11 mouse cellular contexts compared by ENCODE assay signal in genomic region chr14:61601348-61601747, GRCm38 (mm10). TPM values are rescaled to one million over a fixed set of nuclear protein-coding genes. Genes with fewer than 3 reads are reported as not detected.
DNase-seq lines count a peak whose midpoint lies in the region; ATAC-seq lines count a peak whose summit lies in the region.
"Had no signal": no experiment of that assay in that cellular context is flagged by ENCODE, and none has a peak within 500 bp of the region (broad histone marks: within the 10 kb centered on the region; RNA-seq: fewer than 3 reads in every experiment).

No protein-coding gene starts in this region.

- H3K4me3 ChIP-seq in heart, embryonic 15.5 days, result no peak overlapping the region
- H3K4me3 ChIP-seq in midbrain, embryonic 13.5 days (replicated peaks), result peak overlapping the region; percentile 84
- no peak overlapping the region for H3K4me3 ChIP-seq in midbrain, embryonic 11.5 days (ENCODE audit: low read depth, low read length)
- H3K4me3 ChIP-seq in hindbrain, embryonic 16.5 days (ENCODE audit: low read length), result no peak overlapping the region
- no peak overlapping the region for H3K4me3 ChIP-seq in stomach, embryonic 15.5 days (replicated peaks)

- 68% methylated on average over 9 of the region's 9 CpGs for WGBS in heart, embryonic 15.5 days
- 88% methylated on average over 9 of the region's 9 CpGs for WGBS in midbrain, embryonic 13.5 days
- WGBS in midbrain, embryonic 11.5 days, result 91% methylated on average over 9 of the region's 9 CpGs
- WGBS in hindbrain, embryonic 16.5 days, result 89% methylated on average over 9 of the region's 9 CpGs
- WGBS in stomach, embryonic 15.5 days, result 55% methylated on average over 9 of the region's 9 CpGs

- ATAC-seq in heart, embryonic 15.5 days (replicated peaks; ENCODE audit: insufficient number of reproducible peaks, insufficient read depth, low FRiP score, low read depth), result no peak
- ATAC-seq in midbrain, embryonic 13.5 days, result no peak
- ATAC-seq in midbrain, embryonic 11.5 days (ENCODE audit: low FRiP score), result no peak
- ATAC-seq in hindbrain, embryonic 16.5 days, result no peak
- ATAC-seq in stomach, embryonic 15.5 days (ENCODE audit: insufficient read depth, low FRiP score, low read depth), result no peak

- H3K27me3 ChIP-seq in heart, embryonic 15.5 days, result no peaks in the 10 kb centered on the region
- no peaks in the 10 kb centered on the region for H3K27me3 ChIP-seq in midbrain, embryonic 13.5 days
- H3K27me3 ChIP-seq in midbrain, embryonic 11.5 days (ENCODE audit: control insufficient read depth, insufficient read depth, low read length), result no peaks in the 10 kb centered on the region
- no peaks in the 10 kb centered on the region for H3K27me3 ChIP-seq in hindbrain, embryonic 16.5 days (replicated peaks; ENCODE audit: control insufficient read depth, insufficient read depth, low read length)
- no peaks in the 10 kb centered on the region for H3K27me3 ChIP-seq in stomach, embryonic 15.5 days (replicated peaks)
- H3K27me3 ChIP-seq: megakaryocyte, embryonic 14.5 days had no signal

- no peak for DNase-seq in heart, postnatal 4 days
- no peak for DNase-seq in midbrain, embryonic 11.5 days (ENCODE audit: low spot score, missing footprints)
- no peak for DNase-seq in spleen, postnatal 14 days (ENCODE audit: low spot score in 2 of 2)
- DNase-seq in adrenal gland, postnatal 10 days, result no peak
- DNase-seq: cerebellum, adult 11-12 months had no signal

- peak overlapping the region; percentile 59; the same call in 1 of the 2 replicates for H3K4me2 ChIP-seq in heart, embryonic 15.5 days
- H3K4me2 ChIP-seq in midbrain, embryonic 13.5 days (replicated peaks), result peak overlapping the region; percentile 68
- H3K4me2 ChIP-seq in midbrain, embryonic 11.5 days, result no peak overlapping the region
- peak overlapping the region; percentile 76 for H3K4me2 ChIP-seq in hindbrain, embryonic 16.5 days (ENCODE audit: low read length)
- peak overlapping the region; percentile 32 for H3K4me2 ChIP-seq in stomach, embryonic 15.5 days

- H3K27ac ChIP-seq in heart, embryonic 15.5 days, result 0 out of 2 replicates have a peak overlapping the region, but pooled peaks have one; percentile 13
- no peak overlapping the region for H3K27ac ChIP-seq in midbrain, embryonic 13.5 days
- no peak overlapping the region for H3K27ac ChIP-seq in midbrain, embryonic 11.5 days (ENCODE audit: low read depth, low read length)
- H3K27ac ChIP-seq in hindbrain, embryonic 16.5 days (ENCODE audit: low read depth, low read length), result no peak overlapping the region
- H3K27ac ChIP-seq in stomach, embryonic 15.5 days, result peak overlapping the region; percentile 28; the same call in 1 of the 2 replicates
- H3K27ac ChIP-seq: liver, embryonic 14.5 days had no signal

- H3K9me3 ChIP-seq in heart, embryonic 15.5 days (replicated peaks), result no peaks in the 10 kb centered on the region
- H3K9me3 ChIP-seq in midbrain, embryonic 13.5 days, result no peaks in the 10 kb centered on the region
- no peaks in the 10 kb centered on the region for H3K9me3 ChIP-seq in midbrain, embryonic 11.5 days (ENCODE audit: control insufficient read depth, low read length)
- H3K9me3 ChIP-seq in hindbrain, embryonic 16.5 days (ENCODE audit: control insufficient read depth, low read length), result no peaks in the 10 kb centered on the region
- H3K9me3 ChIP-seq in stomach, embryonic 15.5 days, result no peaks in the 10 kb centered on the region
- H3K9me3 ChIP-seq: megakaryocyte, embryonic 14.5 days had no signal

- H3K4me1 ChIP-seq in heart, embryonic 15.5 days (replicated peaks), result peaks cover 14% of the 10 kb centered on the region
- peaks cover 33% of the 10 kb centered on the region for H3K4me1 ChIP-seq in midbrain, embryonic 13.5 days (replicated peaks)
- peaks cover 3% of the 10 kb centered on the region; the same call in 1 of the 2 replicates for H3K4me1 ChIP-seq in midbrain, embryonic 11.5 days (ENCODE audit: control insufficient read depth, insufficient read depth, low read length)
- peaks cover 13% of the 10 kb centered on the region for H3K4me1 ChIP-seq in hindbrain, embryonic 16.5 days (ENCODE audit: control insufficient read depth, insufficient read depth, low read depth, low read length)
- peaks cover 10% of the 10 kb centered on the region; the same call in 1 of the 2 replicates for H3K4me1 ChIP-seq in stomach, embryonic 15.5 days

- peaks cover 7% of the 10 kb centered on the region for H3K36me3 ChIP-seq in heart, embryonic 15.5 days
- peaks cover 30% of the 10 kb centered on the region for H3K36me3 ChIP-seq in midbrain, embryonic 13.5 days
- H3K36me3 ChIP-seq in midbrain, embryonic 11.5 days (ENCODE audit: control insufficient read depth, insufficient read depth, low read length), result no peaks in the 10 kb centered on the region
- peaks cover 14% of the 10 kb centered on the region for H3K36me3 ChIP-seq in hindbrain, embryonic 16.5 days (ENCODE audit: control insufficient read depth, insufficient read depth, low read length)
- peaks cover 12% of the 10 kb centered on the region; the same call in 1 of the 2 replicates for H3K36me3 ChIP-seq in stomach, embryonic 15.5 days

- no peak overlapping the region for H3K9ac ChIP-seq in heart, embryonic 15.5 days
- no peak overlapping the region for H3K9ac ChIP-seq in midbrain, embryonic 13.5 days (replicated peaks)
- no peak overlapping the region for H3K9ac ChIP-seq in midbrain, embryonic 11.5 days (ENCODE audit: low read length)
- H3K9ac ChIP-seq in hindbrain, embryonic 16.5 days (ENCODE audit: low read depth, low read length), result no peak overlapping the region
- H3K9ac ChIP-seq in stomach, embryonic 15.5 days, result no peak overlapping the region
- H3K9ac ChIP-seq: liver, embryonic 14.5 days had no signal

RNA-seq across cellular contexts. Expression of gene Trim13, which starts 3.3 kb away (rescaled TPM):
- 12.7 and 14.1 TPM in 2 replicates for polyA plus RNA-seq in heart, embryonic 15.5 days (2015; fragmentation: Nextera tagmentation; extraction: Ambion mirVana)
- 10 to 100 TPM in 1 of 2 experiments, 1 to 10 TPM in 1; 9.7 to 11.3 TPM for total RNA-seq in heart, postnatal 4 days (2021)
- 48.4 and 54.0 TPM in 2 replicates for polyA plus RNA-seq in midbrain, embryonic 13.5 days (2015; fragmentation: Nextera tagmentation; extraction: Ambion mirVana)
- 28.7 and 30.6 TPM in 2 replicates for polyA plus RNA-seq in midbrain, embryonic 11.5 days (2014; fragmentation: Nextera tagmentation; extraction: Ambion mirVana)
- 40.8 and 41.0 TPM in 2 replicates for polyA plus RNA-seq in hindbrain, embryonic 16.5 days (2015; fragmentation: Nextera tagmentation; extraction: Ambion mirVana)
- 16.4 and 18.7 TPM in 2 replicates for polyA plus RNA-seq in stomach, embryonic 15.5 days (2015; fragmentation: Nextera tagmentation; extraction: Ambion mirVana)
- total RNA-seq in adrenal gland, postnatal 10 days (2021), result 10 to 100 TPM in 1 of 2 experiments, 1 to 10 TPM in 1; 7.4 to 10.7 TPM

RNA-seq across cellular contexts. Expression of gene Kcnrg, which starts 5.9 kb away (rescaled TPM):
- 0.28 and 0.47 TPM in 2 replicates for polyA plus RNA-seq in heart, embryonic 15.5 days (2015; fragmentation: Nextera tagmentation; extraction: Ambion mirVana)
- under 1 TPM; 0.24 to 0.25 TPM for total RNA-seq in heart, postnatal 4 days (2021)
- 3.2 and 3.4 TPM in 2 replicates for polyA plus RNA-seq in midbrain, embryonic 13.5 days (2015; fragmentation: Nextera tagmentation; extraction: Ambion mirVana)
- polyA plus RNA-seq in midbrain, embryonic 11.5 days (2014; fragmentation: Nextera tagmentation; extraction: Ambion mirVana), result 0.49 and 0.80 TPM in 2 replicates
- 2.6 and 2.7 TPM in 2 replicates for polyA plus RNA-seq in hindbrain, embryonic 16.5 days (2015; fragmentation: Nextera tagmentation; extraction: Ambion mirVana)
- polyA plus RNA-seq in stomach, embryonic 15.5 days (2015; fragmentation: Nextera tagmentation; extraction: Ambion mirVana), result 0.84 and 0.87 TPM in 2 replicates
- total RNA-seq in adrenal gland, postnatal 10 days (2021), result under 1 TPM; 0.30 to 0.55 TPM

RNA-seq across cellular contexts. Expression of gene Spryd7, which starts 44.7 kb away (rescaled TPM):
- polyA plus RNA-seq in heart, embryonic 15.5 days (2015; fragmentation: Nextera tagmentation; extraction: Ambion mirVana), result 23.1 and 24.5 TPM in 2 replicates
- total RNA-seq in heart, postnatal 4 days (2021), result 10 to 100 TPM; 33.5 to 35.3 TPM
- 31.2 and 34.4 TPM in 2 replicates for polyA plus RNA-seq in midbrain, embryonic 13.5 days (2015; fragmentation: Nextera tagmentation; extraction: Ambion mirVana)
- 16.2 and 19.8 TPM in 2 replicates for polyA plus RNA-seq in midbrain, embryonic 11.5 days (2014; fragmentation: Nextera tagmentation; extraction: Ambion mirVana)
- 55.3 and 61.8 TPM in 2 replicates for polyA plus RNA-seq in hindbrain, embryonic 16.5 days (2015; fragmentation: Nextera tagmentation; extraction: Ambion mirVana)
- polyA plus RNA-seq in stomach, embryonic 15.5 days (2015; fragmentation: Nextera tagmentation; extraction: Ambion mirVana), result 21.3 and 24.3 TPM in 2 replicates
- 10 to 100 TPM; 17.2 to 18.8 TPM for total RNA-seq in adrenal gland, postnatal 10 days (2021)

Comparison
In these comparisons a context has a peak if more than half of its experiments do, and no peak if none do; other contexts are left out.
1. H3K27ac ChIP-seq: peak in heart, embryonic 15.5 days (single experiment) and stomach, embryonic 15.5 days (single experiment); none in midbrain, embryonic 13.5 days (single experiment), midbrain, embryonic 11.5 days (single experiment) and hindbrain, embryonic 16.5 days (single experiment).